Mouse (Mus musculus): ENCODE data around the gene Cbfa2t2. TPM values are rescaled to one million over a fixed set of nuclear protein-coding genes. Genes with fewer than 3 reads are reported as not detected.

The Cbfa2t2 gene
- total RNA-seq, 2 experiments from 2014 or later = 54.6 to 57.5 TPM

DNA sequence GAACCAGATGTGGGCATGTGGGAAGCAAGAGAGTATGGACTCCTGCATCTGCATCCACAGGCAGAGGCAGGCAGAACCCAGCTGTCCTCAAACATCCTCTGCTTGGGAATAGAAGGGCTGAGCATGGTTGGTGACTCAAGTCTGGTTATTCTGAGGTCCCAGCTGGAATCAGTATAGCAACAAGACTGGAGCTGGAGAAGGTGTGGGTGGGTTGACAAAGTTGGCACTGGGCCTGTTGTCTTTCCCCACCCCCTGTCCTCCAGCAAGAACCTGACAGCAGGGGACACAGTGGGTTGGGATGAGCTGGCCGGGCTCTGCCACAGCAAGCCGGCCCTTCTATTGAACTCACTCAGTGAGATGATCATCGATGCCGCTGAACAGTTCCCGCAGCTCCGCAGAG is 119.0 kb downstream of the Cbfa2t2 start:
- intact Hi-C loops (cut with DNase I) = loop anchor here (1.0 to 2.0 kb wide), 2 partner anchors 58 to 176 kb away; partner anchors contain the start of genes 4930519P11Rik and Zfp341
- DNase-seq (ENCODE audit: low spot score in 2 of 2) = peak in 1 of 2 experiments; percentile 93

DNA sequence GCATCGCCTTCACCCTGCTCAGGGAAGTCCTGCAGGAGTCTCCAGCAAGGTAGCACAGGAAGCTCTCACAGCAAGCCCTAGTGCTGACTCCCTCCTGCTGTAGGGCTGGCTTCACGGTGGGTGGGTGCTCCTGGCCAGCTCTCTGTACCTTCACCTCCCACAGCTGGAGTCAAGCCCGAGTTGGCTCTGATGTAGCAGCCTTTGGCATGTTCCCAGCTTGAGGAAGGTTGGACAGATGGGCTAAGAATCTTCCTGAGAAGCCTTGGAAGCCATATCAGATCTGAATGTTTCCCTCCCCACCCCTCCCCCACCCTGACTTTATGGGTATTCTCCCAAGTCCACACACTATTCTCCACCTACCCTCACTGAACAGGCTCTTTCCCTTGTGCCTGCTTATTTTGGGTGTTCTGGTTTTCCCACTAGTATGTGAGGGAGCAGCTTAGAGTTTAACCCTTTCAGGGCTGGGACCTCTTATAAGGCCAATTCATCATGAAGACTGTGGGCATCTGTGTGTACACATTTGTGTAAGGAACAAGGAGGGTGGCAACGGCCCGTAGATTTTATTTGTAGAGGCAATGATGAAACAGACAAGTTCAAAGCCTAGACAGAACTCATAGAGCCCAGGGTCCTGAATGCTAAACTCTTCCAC is 121.0 kb downstream of the Cbfa2t2 start:
- DNase-seq (ENCODE audit: low spot score in 2 of 2) = peak in 1 of 2 experiments; percentile 66
- intact Hi-C loops (cut with DNase I) = loop anchor here (2.0 kb wide), 1 partner anchor 27 kb away; no protein-coding TSS in a partner anchor

DNA sequence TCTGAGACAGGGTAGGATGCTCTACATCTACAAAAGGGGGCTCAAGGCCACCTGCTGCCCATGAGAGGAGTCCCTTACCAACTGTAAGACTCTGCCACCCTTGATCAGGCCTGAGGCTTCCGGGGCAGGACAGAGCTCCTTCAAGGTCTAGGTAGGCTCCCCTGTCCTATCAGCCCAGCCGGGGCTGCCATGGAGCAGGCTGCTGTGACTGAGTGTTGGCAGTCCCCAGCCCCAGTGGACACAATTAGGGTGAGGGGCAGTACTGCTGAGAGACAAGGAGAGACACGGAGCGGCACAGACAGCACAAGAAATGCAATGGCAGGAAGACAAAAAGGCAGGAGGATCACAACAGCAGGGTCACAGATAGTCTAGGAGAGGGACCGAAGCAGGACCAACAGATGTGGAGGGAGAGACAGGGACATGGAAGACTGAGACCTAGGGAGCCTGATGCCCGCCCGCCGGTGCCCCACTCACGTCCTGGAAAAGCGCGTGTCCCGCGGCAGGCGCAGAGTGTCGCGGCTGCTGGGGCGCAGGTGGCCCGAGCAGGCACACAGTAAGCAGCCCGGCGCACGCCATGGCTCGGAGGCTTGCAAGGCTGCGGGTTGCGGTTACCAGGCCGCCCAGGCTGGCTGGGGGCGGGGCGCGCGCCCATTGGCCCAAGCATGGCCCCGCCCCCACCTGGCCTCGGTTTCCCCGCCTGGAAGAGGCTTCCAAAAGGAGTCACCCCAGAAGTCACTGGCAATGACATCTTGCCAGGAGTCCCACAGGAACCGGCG is 122.2 kb downstream of the Cbfa2t2 start, which contains the start of gene Necab3:
Gene Necab3 (minus strand): TSS at position 627 of the 776 bp plus-strand sequence.
- peak in 1 of 2 experiments; percentile 72 for DNase-seq (ENCODE audit: low spot score in 2 of 2)
- intact Hi-C loops (cut with DNase I) = no loop called here

DNA sequence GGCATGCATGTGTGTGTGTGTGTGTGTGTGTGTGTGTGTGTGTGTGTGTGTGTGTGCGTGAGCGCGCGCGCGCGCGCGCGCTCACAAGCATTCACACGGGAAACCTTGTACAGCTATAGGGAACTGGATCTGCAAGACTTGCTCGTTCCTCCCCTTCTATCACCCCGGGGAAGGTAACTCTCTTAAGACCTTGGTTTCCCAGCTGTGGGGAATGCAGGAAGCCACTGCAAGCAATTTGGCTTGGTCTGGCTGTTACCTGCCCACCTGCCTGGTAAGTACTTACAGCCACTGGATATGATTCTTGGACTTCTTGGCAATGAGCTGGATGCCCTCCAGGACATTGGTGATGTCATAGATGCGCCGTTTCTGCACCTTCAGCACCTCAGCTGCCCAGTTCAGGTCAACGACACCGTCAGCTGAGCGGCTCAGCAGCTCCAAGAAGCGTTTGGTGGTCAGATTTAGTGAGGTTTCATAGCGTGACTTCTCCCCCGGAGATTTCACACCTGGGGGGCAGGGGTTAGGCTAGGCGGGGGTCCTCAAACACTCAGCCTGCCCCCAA is 127.4 kb downstream of the Cbfa2t2 start:
- DNase-seq (ENCODE audit: low spot score in 2 of 2) = no peak
- intact Hi-C loops (cut with DNase I) = no loop called here

DNA sequence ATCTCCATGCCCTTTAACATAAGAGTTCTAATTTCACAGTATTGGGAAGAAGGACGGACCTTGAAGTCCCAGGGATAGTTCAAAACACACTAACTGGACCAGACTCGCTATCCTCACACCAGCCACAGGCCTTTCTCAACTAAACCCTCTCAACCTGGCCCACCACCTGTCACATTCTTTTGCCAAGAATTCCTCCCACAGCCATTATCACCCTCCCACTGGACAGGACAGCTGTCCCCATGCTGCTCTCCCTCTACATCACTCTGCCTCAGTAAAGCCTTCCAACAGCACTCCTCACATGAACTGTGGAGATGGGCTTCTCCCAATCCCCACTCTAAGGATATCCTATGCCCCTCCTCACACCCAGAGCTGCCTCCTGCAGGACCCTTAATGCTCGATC is 129.3 kb downstream of the Cbfa2t2 start:
- DNase-seq (ENCODE audit: low spot score in 2 of 2) = peak in 1 of 2 experiments; percentile 76
- intact Hi-C loops (cut with DNase I) = no loop called here

DNA sequence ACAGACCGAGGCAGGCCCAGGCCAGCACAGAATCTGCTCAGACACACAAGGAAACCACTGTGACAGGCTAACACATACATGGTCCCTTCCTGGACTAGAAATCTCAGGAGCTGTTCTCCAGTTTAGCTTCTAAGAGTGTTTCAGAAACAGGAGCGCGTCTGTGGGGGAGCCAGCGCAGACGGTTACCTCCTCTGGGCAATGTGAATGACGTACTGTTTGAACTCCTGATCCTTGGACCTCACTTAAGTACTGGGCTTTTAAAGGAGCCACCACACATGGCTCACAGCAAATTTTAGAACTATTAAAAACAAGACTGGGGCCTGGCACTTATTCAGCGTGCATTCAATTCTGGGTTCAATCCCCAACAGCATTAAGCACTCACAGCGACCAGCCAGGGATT is 130.4 kb downstream of the Cbfa2t2 start:
- DNase-seq (ENCODE audit: low spot score in 2 of 2) = no peak
- intact Hi-C loops (cut with DNase I) = no loop called here

DNA sequence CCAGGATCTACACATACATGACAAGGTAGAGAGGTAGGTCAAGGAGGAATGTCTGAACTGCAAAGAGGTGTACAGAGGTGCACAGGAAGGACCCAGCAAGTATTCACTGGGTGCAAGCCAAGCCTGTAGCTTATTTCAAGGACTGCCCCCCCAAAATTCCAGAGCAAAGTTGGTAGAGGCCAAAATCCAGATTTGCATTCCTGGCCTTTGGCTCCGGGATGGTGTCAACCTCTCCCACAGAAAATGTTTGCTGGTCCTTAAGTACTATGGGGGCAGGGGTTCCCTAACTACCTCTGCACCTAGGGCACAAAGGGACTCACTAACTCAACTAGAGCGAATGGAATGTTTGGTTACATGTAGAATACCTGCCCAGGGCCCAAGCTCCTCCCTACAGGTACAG is 131.5 kb downstream of the Cbfa2t2 start:
- intact Hi-C loops (cut with DNase I) = no loop called here
- DNase-seq (ENCODE audit: low spot score in 2 of 2) = no peak

GRCm38 (mm10) chr2:154568329-154569070 is 132.2 kb downstream of the Cbfa2t2 start:
- intact Hi-C loops (cut with DNase I) = no loop called here
- no peak for DNase-seq (ENCODE audit: low spot score in 2 of 2)

DNA sequence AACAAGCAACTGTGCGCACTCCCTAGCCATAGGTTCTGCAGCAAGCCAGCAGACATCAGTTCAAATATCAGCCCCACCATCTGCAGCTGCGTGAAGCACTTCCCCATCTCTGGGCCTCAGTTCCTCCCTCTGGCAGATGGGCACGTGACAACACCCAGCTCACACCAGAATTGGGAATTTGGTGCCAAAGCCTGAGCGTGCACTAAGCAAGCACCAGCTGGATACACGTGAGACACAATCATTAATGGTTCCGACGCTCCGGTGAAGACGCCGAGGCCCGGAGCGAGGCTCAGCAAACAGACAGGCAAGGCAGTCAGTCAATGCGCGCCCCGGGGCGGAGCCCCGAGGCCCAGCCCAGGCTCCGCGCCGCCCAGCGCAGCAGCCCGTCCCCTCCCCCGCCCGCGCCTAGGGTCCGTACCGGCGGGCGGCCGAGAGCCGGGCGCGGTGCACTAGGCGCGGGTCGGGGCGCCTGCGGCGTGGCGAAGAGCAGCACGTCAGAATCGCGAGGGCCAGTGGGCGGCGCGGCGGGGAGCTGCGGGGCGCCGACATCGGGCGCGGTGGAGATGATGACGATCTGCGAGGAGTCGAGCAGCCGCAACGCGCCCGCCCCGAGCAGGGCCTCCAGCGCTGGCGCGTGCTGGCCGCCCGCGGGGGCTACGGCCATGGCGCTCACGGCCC is 132.9 kb downstream of the Cbfa2t2 start:
- DNase-seq (ENCODE audit: low spot score in 2 of 2) = peak; percentile 68 to 73
- intact Hi-C loops (cut with DNase I) = no loop called here

- peak; percentile 93 to 96 for DNase-seq (ENCODE audit: low spot score in 2 of 2)
- intact Hi-C loops (cut with DNase I) = no loop called here
Observed at GRCm38 (mm10) chr2:154569836-154570286, 133.6 kb downstream of the Cbfa2t2 start, which contains the start of gene E2f1. E2f1 (minus strand) TSS chr2:154569892.

- DNase-seq (ENCODE audit: low spot score in 2 of 2) = no peak
- intact Hi-C loops (cut with DNase I) = no loop called here
Observed at GRCm38 (mm10) chr2:154570666-154571065, 134.4 kb downstream of the Cbfa2t2 start.

DNA sequence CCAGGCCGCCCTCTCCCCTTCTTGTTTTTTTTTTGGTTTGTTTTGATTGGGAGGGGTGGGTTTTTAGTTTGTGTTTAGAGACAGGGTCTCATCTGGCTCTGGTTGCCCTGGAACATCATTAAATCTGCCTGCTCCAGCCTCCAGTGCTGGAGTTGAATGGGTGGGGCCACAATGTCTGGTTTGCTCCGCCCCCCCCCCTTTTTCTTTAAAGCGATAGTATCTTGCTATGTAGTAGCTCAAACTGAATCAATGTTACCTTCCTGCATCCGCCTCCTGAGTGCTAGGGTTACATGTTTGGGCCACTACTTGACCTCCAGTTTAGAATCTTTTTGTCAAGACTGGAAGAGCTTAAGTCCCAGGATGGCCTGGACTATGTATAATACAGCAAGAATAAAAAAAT is 135.0 kb downstream of the Cbfa2t2 start:
- DNase-seq (ENCODE audit: low spot score in 2 of 2) = no peak
- intact Hi-C loops (cut with DNase I) = no loop called here

DNA sequence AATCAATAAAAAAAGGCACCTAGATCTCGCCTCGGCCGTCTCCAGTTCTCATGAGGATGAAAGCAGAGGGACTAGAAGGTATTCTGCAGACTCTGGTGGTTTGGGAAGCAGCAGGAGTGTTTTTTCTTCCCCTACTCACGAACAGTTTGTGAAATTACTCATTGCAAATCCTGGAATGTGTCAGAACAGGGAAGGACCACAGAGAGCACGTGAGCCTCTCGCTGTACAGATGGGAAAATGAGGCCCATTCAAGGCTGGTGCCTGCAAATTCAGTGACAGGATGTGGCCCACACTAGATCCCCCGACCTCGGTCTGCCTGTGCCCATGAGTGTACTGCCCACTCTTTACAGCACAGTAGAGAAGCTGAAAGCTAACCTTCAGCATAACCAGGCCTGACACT is 135.7 kb downstream of the Cbfa2t2 start:
- intact Hi-C loops (cut with DNase I) = no loop called here
- DNase-seq (ENCODE audit: low spot score in 2 of 2) = peak in 1 of 2 experiments; percentile 65

DNA sequence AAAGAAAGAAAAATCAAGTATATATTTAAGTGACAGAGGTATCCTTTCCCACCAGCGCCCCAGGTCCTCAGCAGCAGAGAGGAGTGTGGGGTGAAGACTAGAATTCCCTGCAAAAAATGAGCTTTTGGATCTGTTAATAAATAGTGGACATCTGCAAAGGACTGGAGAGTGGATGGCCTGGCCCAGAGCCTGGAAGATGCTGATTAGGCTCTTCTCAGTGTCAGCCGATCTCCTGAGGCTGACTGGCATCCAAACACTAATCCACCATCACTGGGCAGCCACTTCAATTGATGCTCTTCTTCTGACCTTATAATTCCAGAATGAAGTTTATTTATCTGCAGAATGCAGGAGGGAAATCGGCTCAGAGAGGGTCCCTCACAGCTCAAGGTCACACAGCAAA is 136.7 kb downstream of the Cbfa2t2 start:
- intact Hi-C loops (cut with DNase I) = no loop called here
- no peak for DNase-seq (ENCODE audit: low spot score in 2 of 2)

DNA sequence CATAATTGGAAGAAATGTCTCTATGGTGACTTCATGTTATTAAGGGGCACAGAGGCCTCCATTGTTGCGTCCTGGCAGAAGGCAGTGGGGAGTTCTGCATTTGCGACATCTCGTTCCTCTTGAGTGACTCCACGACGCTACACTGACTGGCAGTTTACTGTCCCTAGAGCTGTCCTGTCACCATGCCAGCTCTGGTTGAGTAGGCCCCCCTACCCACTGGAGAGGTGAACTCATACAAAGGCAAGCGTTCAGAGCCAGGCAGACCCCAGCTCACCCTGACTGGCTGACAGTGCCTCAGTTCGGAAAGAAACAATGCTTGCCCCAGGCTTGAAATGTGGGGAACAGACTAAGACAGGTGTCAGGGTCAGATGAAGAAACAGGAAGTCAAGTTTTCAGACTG is 138.0 kb downstream of the Cbfa2t2 start:
- no peak for DNase-seq (ENCODE audit: low spot score in 2 of 2)
- intact Hi-C loops (cut with DNase I) = no loop called here

GRCm38 (mm10) chr2:154576876-154577743 is 140.8 kb downstream of the Cbfa2t2 start:
- intact Hi-C loops (cut with DNase I) = no loop called here

GRCm38 (mm10) chr2:154577744-154578067 is 141.4 kb downstream of the Cbfa2t2 start:
- DNase-seq (ENCODE audit: low spot score in 2 of 2) = no peak
- intact Hi-C loops (cut with DNase I) = no loop called here

More at GRCm38 (mm10) chr2:154576876-154577743, 140.8 kb downstream of the Cbfa2t2 start:
- DNase-seq (ENCODE audit: low spot score in 2 of 2) = no peak

- DNase-seq (ENCODE audit: low spot score in 2 of 2) = no peak
- intact Hi-C loops (cut with DNase I) = no loop called here
Observed at GRCm38 (mm10) chr2:154580586-154580985, 144.3 kb downstream of the Cbfa2t2 start.
